Mouse (Mus musculus): ENCODE results near the gene Ahrr. TPM values are rescaled to one million over a fixed set of nuclear protein-coding genes. Genes with fewer than 3 reads are reported as not detected.

Ahrr gene
- polyA plus RNA-seq, 1 experiment from 2014 or later = 0.18 TPM

- H3K36me3 ChIP-seq (ENCODE audit: control insufficient read depth, insufficient read depth, low read length) = no peaks in the 10 kb centered on the region; the same call in 1 of the 2 replicates
- WGBS = 16% methylated on average over 9 of the region's 9 CpGs
- peak overlapping the region; percentile 80 for H3K4me2 ChIP-seq
- H3K27me3 ChIP-seq (replicated peaks; ENCODE audit: control insufficient read depth, insufficient read depth, low read length) = no peaks in the 10 kb centered on the region; the same call in 1 of the 2 replicates
- ATAC-seq (replicated peaks; ENCODE audit: low FRiP score) (peak; percentile 46), DNase-seq (ENCODE audit: low spot score) (no peak)
- peak overlapping the region; percentile 60 for H3K9ac ChIP-seq (ENCODE audit: low read depth, low read length)
- H3K27ac ChIP-seq (ENCODE audit: low read depth, low read length) = no peak overlapping the region
- H3K4me1 ChIP-seq (replicated peaks; ENCODE audit: control insufficient read depth, insufficient read depth, low read length) = peaks cover 4% of the 10 kb centered on the region
- H3K9me3 ChIP-seq (ENCODE audit: control insufficient read depth, low read length) = no peaks in the 10 kb centered on the region
- peak overlapping the region; percentile 54 for H3K4me3 ChIP-seq (ENCODE audit: low read depth, low read length)
These were observed 125.1 kb downstream of the Ahrr start for GRCm38 (mm10) chr13:74167057-74167413.

DNA sequence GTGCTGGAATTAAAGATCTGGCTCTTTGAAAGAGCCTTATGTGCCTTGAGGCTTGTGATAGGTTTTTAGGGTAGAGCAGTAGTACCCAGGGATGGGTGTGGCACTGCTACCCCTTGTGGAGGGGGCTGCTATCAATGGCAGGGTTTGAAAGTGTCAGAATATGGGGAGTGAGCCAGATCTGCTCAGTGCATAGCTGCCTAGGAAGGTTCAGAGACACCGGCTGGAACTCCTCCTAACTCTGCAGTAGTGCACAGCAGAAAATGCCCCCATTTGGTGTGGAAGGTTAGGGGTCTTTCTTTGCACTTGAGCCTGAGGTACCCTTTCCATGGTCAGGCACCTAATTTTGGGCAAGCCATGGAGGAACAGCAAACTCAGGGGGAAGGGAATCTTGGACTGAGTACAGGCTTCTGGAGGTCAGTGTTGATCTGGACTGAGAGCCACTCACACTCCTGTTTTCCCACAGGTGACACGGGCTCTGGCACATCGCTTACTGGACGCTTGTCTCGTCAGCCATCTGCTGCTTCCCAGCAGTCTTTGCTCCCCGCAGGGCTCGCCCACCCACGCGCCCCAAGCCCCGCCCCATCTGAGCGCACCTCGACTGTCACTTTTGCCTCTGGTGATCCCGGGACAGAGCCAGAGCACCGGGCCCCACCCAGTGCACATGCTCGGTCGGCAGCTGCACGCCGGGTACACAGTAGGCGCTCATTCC, 125.6 kb downstream of the Ahrr start:
- peak overlapping the region; percentile 60 for H3K9ac ChIP-seq (ENCODE audit: low read depth, low read length)
- 4% methylated on average over 19 of the region's 19 CpGs for WGBS

More for the DNA sequence above, 125.6 kb downstream of the Ahrr start:
- DNase-seq (ENCODE audit: low spot score) (peak; percentile 72), ATAC-seq (replicated peaks; ENCODE audit: low FRiP score) (peak; percentile 89)
- H3K27me3 ChIP-seq (replicated peaks; ENCODE audit: control insufficient read depth, insufficient read depth, low read length) = no peaks in the 10 kb centered on the region; the same call in 1 of the 2 replicates
- H3K9me3 ChIP-seq (ENCODE audit: control insufficient read depth, low read length) = no peaks in the 10 kb centered on the region
- no peaks in the 10 kb centered on the region; the same call in 1 of the 2 replicates for H3K36me3 ChIP-seq (ENCODE audit: control insufficient read depth, insufficient read depth, low read length)
- peak overlapping the region; percentile 54 for H3K4me3 ChIP-seq (ENCODE audit: low read depth, low read length)
- H3K4me2 ChIP-seq = peak overlapping the region; percentile 80
- no peak overlapping the region for H3K27ac ChIP-seq (ENCODE audit: low read depth, low read length)
- peaks cover 4% of the 10 kb centered on the region for H3K4me1 ChIP-seq (replicated peaks; ENCODE audit: control insufficient read depth, insufficient read depth, low read length)

Other genes starting within 250 kb of the Ahrr start
- gene Cep72, start 230.0 kb downstream of the Ahrr start, polyA plus RNA-seq (2014; fragmentation: Nextera tagmentation; extraction: Ambion mirVana) = 17.1 and 17.6 TPM in 2 replicates
- not detected in 2 replicates for gene Slc9a3, start 170.9 kb downstream of the Ahrr start, polyA plus RNA-seq (2014; fragmentation: Nextera tagmentation; extraction: Ambion mirVana)
- 50.2 and 55.9 TPM in 2 replicates for gene Exoc3, start 83.6 kb downstream of the Ahrr start, polyA plus RNA-seq (2014; fragmentation: Nextera tagmentation; extraction: Ambion mirVana)
- 139 and 142 TPM in 2 replicates for gene Pdcd6, start 25.2 kb upstream of the Ahrr start, polyA plus RNA-seq (2014; fragmentation: Nextera tagmentation; extraction: Ambion mirVana)
- 248 and 278 TPM in 2 replicates for gene Sdha, start 57.9 kb upstream of the Ahrr start, polyA plus RNA-seq (2014; fragmentation: Nextera tagmentation; extraction: Ambion mirVana)
- 46.4 and 53.7 TPM in 2 replicates for gene Ccdc127, start 58.0 kb upstream of the Ahrr start, polyA plus RNA-seq (2014; fragmentation: Nextera tagmentation; extraction: Ambion mirVana)
- gene Lrrc14b, start 71.7 kb upstream of the Ahrr start, polyA plus RNA-seq (2014; fragmentation: Nextera tagmentation; extraction: Ambion mirVana) = not detected in 2 replicates
- 2.6 and 3.8 TPM in 2 replicates for gene Zfp72, start 98.5 kb upstream of the Ahrr start, polyA plus RNA-seq (2014; fragmentation: Nextera tagmentation; extraction: Ambion mirVana)
- gene Ftl1-ps1, start 107.4 kb upstream of the Ahrr start, polyA plus RNA-seq (2014; fragmentation: Nextera tagmentation; extraction: Ambion mirVana) = 90.6 and 95.9 TPM in 2 replicates
- 17.7 and 18.3 TPM in 2 replicates for gene Zfp825, start 201.7 kb upstream of the Ahrr start, polyA plus RNA-seq (2014; fragmentation: Nextera tagmentation; extraction: Ambion mirVana)